Mouse (Mus musculus): ENCODE results near the gene Gm20662. TPM values are rescaled to one million over a fixed set of nuclear protein-coding genes. Genes with fewer than 3 reads are reported as not detected.

Gene Gm20662
- polyA plus RNA-seq, 1 experiment from 2014 or later, result 0.64 TPM

DNA sequence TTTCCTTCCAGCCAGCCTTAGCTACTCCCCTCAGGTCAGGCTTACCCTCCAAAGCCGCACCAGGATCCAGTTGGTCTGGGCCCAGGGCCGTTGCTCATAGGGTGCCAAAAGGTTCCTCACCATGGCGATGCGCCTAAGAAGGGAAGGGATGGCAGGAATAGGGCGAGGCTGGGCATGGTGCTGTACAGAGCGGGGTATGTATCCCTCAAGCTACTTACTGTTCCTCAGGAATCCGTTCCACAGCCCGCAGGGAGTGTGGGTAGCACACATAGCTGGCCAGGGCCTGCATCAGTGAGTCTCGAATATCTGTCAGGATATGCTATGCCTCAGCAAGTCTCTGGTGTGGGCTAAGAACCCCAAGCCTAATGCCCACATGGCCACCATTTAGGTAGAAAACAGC, 62.1 kb downstream of the Gm20662 start:
- Histone ChIP-seq H3K4me1 (ENCODE audit: insufficient read depth, low read length) (peaks cover under 1% of the 10 kb centered on the region), H3K9ac (replicated peaks; ENCODE audit: low read length) (no peak overlapping the region), H3K36me3 (ENCODE audit: insufficient read depth, low read length) (peaks cover 64% of the 10 kb centered on the region), H3K4me3 (ENCODE audit: low read length) (no peak overlapping the region), H3K9me3 (ENCODE audit: low read length) (no peaks in the 10 kb centered on the region), H3K27ac (ENCODE audit: low read length) (no peak overlapping the region), H3K27me3 (ENCODE audit: insufficient read depth, low read length) (no peaks in the 10 kb centered on the region), H3K4me2 (replicated peaks; ENCODE audit: low read depth, low read length) (no peak overlapping the region)
- WGBS, result 92% methylated on average over 9 of the region's 9 CpGs
- ATAC-seq (ENCODE audit: low FRiP score, low TSS enrichment), result no peak

DNA sequence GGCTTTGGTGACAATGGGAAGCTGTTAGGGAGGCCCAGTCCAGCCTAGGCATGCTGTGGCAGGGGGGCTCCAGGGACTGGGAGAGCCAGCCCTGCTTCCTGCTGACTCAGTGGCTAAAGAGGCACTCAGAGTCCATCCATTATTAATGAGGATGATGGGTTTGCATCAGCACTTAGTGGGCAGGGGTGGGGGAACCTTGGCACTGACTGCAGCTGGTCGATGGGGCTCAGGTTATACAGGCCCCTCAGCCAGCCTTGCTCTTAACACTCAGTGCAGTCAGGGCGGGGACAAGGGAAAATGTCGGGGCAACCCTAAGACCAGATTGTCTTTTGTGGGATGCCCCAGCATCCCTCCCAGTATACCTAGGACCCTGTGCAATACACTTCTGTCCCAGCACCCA, 66.0 kb downstream of the Gm20662 start:
- Histone ChIP-seq H3K9me3 (ENCODE audit: low read length) (no peaks in the 10 kb centered on the region), H3K4me1 (ENCODE audit: insufficient read depth, low read length) (no peaks in the 10 kb centered on the region), H3K9ac (replicated peaks; ENCODE audit: low read length) (no peak overlapping the region), H3K27ac (ENCODE audit: low read length) (no peak overlapping the region), H3K36me3 (ENCODE audit: insufficient read depth, low read length) (peaks cover 41% of the 10 kb centered on the region), H3K4me3 (ENCODE audit: low read length) (no peak overlapping the region), H3K27me3 (ENCODE audit: insufficient read depth, low read length) (no peaks in the 10 kb centered on the region), H3K4me2 (replicated peaks; ENCODE audit: low read depth, low read length) (no peak overlapping the region)
- 82% methylated on average over 3 of the region's 3 CpGs for WGBS
- no peak for ATAC-seq (ENCODE audit: low FRiP score, low TSS enrichment)

- H3K9ac ChIP-seq (replicated peaks; ENCODE audit: low read length), result no peak overlapping the region
- no peak for ATAC-seq (ENCODE audit: low FRiP score, low TSS enrichment)
- H3K4me2 ChIP-seq (replicated peaks; ENCODE audit: low read depth, low read length), result no peak overlapping the region
- H3K27ac ChIP-seq (ENCODE audit: low read length), result no peak overlapping the region
- no peaks in the 10 kb centered on the region for H3K4me1 ChIP-seq (ENCODE audit: insufficient read depth, low read length)
- H3K27me3 ChIP-seq (ENCODE audit: insufficient read depth, low read length), result no peaks in the 10 kb centered on the region
- no peak overlapping the region for H3K4me3 ChIP-seq (ENCODE audit: low read length)
- no peaks in the 10 kb centered on the region for H3K9me3 ChIP-seq (ENCODE audit: low read length)
- 89% methylated on average over 12 of the region's 12 CpGs for WGBS
- peaks cover 31% of the 10 kb centered on the region for H3K36me3 ChIP-seq (ENCODE audit: insufficient read depth, low read length)
Measured at GRCm38 (mm10) chr9:108063361-108063760, 67.2 kb downstream of the Gm20662 start.

GRCm38 (mm10) chr9:108065491-108066011, 69.4 kb downstream of the Gm20662 start:
- no peaks in the 10 kb centered on the region for H3K27me3 ChIP-seq (ENCODE audit: insufficient read depth, low read length)
- H3K27ac ChIP-seq (ENCODE audit: low read length), result no peak overlapping the region
- H3K36me3 ChIP-seq (ENCODE audit: insufficient read depth, low read length), result peaks cover 20% of the 10 kb centered on the region
- 41% methylated on average over 5 of the region's 5 CpGs for WGBS
- ATAC-seq (ENCODE audit: low FRiP score, low TSS enrichment), result peak; percentile 60
- H3K4me2 ChIP-seq (replicated peaks; ENCODE audit: low read depth, low read length), result no peak overlapping the region
- no peak overlapping the region for H3K4me3 ChIP-seq (ENCODE audit: low read length)
- no peaks in the 10 kb centered on the region for H3K4me1 ChIP-seq (ENCODE audit: insufficient read depth, low read length)
- no peaks in the 10 kb centered on the region for H3K9me3 ChIP-seq (ENCODE audit: low read length)
- no peak overlapping the region for H3K9ac ChIP-seq (replicated peaks; ENCODE audit: low read length)

- no peaks in the 10 kb centered on the region for H3K27me3 ChIP-seq (ENCODE audit: insufficient read depth, low read length)
- ATAC-seq (ENCODE audit: low FRiP score, low TSS enrichment), result no peak
- no peak overlapping the region for H3K4me2 ChIP-seq (replicated peaks; ENCODE audit: low read depth, low read length)
- 77% methylated on average over 7 of the region's 7 CpGs for WGBS
- no peak overlapping the region for H3K27ac ChIP-seq (ENCODE audit: low read length)
- no peaks in the 10 kb centered on the region for H3K4me1 ChIP-seq (ENCODE audit: insufficient read depth, low read length)
- no peak overlapping the region for H3K4me3 ChIP-seq (ENCODE audit: low read length)
- no peak overlapping the region for H3K9ac ChIP-seq (replicated peaks; ENCODE audit: low read length)
- H3K9me3 ChIP-seq (ENCODE audit: low read length), result no peaks in the 10 kb centered on the region
- H3K36me3 ChIP-seq (ENCODE audit: insufficient read depth, low read length), result peaks cover 29% of the 10 kb centered on the region
Measured at GRCm38 (mm10) chr9:108067199-108067598, 71.0 kb downstream of the Gm20662 start.

DNA sequence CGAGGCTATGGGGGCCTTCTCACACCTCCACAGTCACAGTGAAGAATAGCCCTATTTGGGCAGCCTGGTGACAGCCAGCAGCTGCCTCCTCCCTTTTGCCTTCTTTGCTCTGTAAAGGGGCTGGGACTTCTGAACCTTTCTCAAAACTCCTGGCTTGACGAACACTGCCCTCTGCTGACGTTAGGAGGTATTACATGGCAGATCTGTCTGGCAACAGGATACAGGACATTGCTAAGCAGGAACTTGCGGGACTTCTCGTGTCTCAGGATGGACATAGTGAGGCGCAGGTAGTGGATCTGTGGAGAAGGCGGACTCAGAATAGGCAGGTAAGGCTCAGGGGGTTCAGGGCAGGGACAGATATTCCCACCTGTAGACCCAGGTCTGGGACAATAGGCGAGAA, 71.8 kb downstream of the Gm20662 start:
- peak; percentile 36 for ATAC-seq (ENCODE audit: low FRiP score, low TSS enrichment)
- H3K27me3 ChIP-seq (ENCODE audit: insufficient read depth, low read length), result no peaks in the 10 kb centered on the region
- peaks cover 25% of the 10 kb centered on the region for H3K36me3 ChIP-seq (ENCODE audit: insufficient read depth, low read length)
- 16% methylated on average over 8 of the region's 8 CpGs for WGBS
- no peaks in the 10 kb centered on the region for H3K9me3 ChIP-seq (ENCODE audit: low read length)
- H3K9ac ChIP-seq (replicated peaks; ENCODE audit: low read length), result no peak overlapping the region
- H3K4me2 ChIP-seq (replicated peaks; ENCODE audit: low read depth, low read length), result no peak overlapping the region
- H3K4me3 ChIP-seq (ENCODE audit: low read length), result no peak overlapping the region
- no peaks in the 10 kb centered on the region for H3K4me1 ChIP-seq (ENCODE audit: insufficient read depth, low read length)
- no peak overlapping the region for H3K27ac ChIP-seq (ENCODE audit: low read length)

- Histone ChIP-seq H3K4me2 (replicated peaks; ENCODE audit: low read depth, low read length) (no peak overlapping the region), H3K4me1 (ENCODE audit: insufficient read depth, low read length) (no peaks in the 10 kb centered on the region), H3K9me3 (ENCODE audit: low read length) (no peaks in the 10 kb centered on the region), H3K27me3 (ENCODE audit: insufficient read depth, low read length) (no peaks in the 10 kb centered on the region), H3K27ac (ENCODE audit: low read length) (no peak overlapping the region), H3K9ac (replicated peaks; ENCODE audit: low read length) (no peak overlapping the region), H3K36me3 (ENCODE audit: insufficient read depth, low read length) (peaks cover 17% of the 10 kb centered on the region), H3K4me3 (ENCODE audit: low read length) (no peak overlapping the region)
- no peak for ATAC-seq (ENCODE audit: low FRiP score, low TSS enrichment)
- 90% methylated on average over 9 of the region's 9 CpGs for WGBS
Measured at GRCm38 (mm10) chr9:108069007-108069406, 72.9 kb downstream of the Gm20662 start.

DNA sequence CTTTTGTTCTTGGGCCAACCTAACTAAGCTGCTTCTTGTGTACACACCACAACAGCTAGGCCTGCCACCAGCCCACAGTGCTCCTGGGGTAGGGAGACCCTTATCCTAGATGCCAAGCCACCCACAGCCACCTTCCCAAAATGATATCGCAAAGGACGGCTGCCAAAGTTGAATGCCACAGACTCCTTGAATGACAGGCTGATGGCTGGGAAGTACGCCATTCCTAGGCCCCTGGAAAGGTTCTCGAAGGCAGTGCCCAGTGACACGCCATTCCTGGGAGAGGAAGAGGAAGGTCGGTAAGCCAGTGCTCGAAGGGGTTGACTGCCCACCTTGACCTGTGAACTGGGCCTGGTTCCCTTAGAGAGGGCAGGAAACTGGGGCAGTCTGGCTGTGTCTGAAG, 73.4 kb downstream of the Gm20662 start:
- WGBS, result 87% methylated on average over 7 of the region's 7 CpGs
- Histone ChIP-seq H3K4me2 (replicated peaks; ENCODE audit: low read depth, low read length) (no peak overlapping the region), H3K36me3 (ENCODE audit: insufficient read depth, low read length) (peaks cover 14% of the 10 kb centered on the region), H3K27ac (ENCODE audit: low read length) (no peak overlapping the region), H3K27me3 (ENCODE audit: insufficient read depth, low read length) (no peaks in the 10 kb centered on the region), H3K9ac (replicated peaks; ENCODE audit: low read length) (no peak overlapping the region), H3K9me3 (ENCODE audit: low read length) (no peaks in the 10 kb centered on the region), H3K4me1 (ENCODE audit: insufficient read depth, low read length) (no peaks in the 10 kb centered on the region), H3K4me3 (ENCODE audit: low read length) (no peak overlapping the region)
- no peak for ATAC-seq (ENCODE audit: low FRiP score, low TSS enrichment)

- 91% methylated on average over 4 of the region's 4 CpGs for WGBS
- Histone ChIP-seq H3K27me3 (ENCODE audit: insufficient read depth, low read length) (no peaks in the 10 kb centered on the region), H3K36me3 (ENCODE audit: insufficient read depth, low read length) (peaks cover 14% of the 10 kb centered on the region), H3K9ac (replicated peaks; ENCODE audit: low read length) (no peak overlapping the region), H3K4me3 (ENCODE audit: low read length) (no peak overlapping the region), H3K4me1 (ENCODE audit: insufficient read depth, low read length) (no peaks in the 10 kb centered on the region), H3K9me3 (ENCODE audit: low read length) (no peaks in the 10 kb centered on the region), H3K27ac (ENCODE audit: low read length) (no peak overlapping the region), H3K4me2 (replicated peaks; ENCODE audit: low read depth, low read length) (no peak overlapping the region)
- no peak for ATAC-seq (ENCODE audit: low FRiP score, low TSS enrichment)
Measured at GRCm38 (mm10) chr9:108071801-108072200, 75.7 kb downstream of the Gm20662 start.

GRCm38 (mm10) chr9:108072481-108072924, 76.4 kb downstream of the Gm20662 start:
- WGBS, result 74% methylated on average over 9 of the region's 9 CpGs

More at GRCm38 (mm10) chr9:108072481-108072924, 76.4 kb downstream of the Gm20662 start:
- Histone ChIP-seq H3K4me1 (ENCODE audit: insufficient read depth, low read length) (no peaks in the 10 kb centered on the region), H3K9me3 (ENCODE audit: low read length) (no peaks in the 10 kb centered on the region), H3K4me2 (replicated peaks; ENCODE audit: low read depth, low read length) (no peak overlapping the region), H3K27ac (ENCODE audit: low read length) (no peak overlapping the region), H3K36me3 (ENCODE audit: insufficient read depth, low read length) (peaks cover 14% of the 10 kb centered on the region), H3K4me3 (ENCODE audit: low read length) (no peak overlapping the region), H3K9ac (replicated peaks; ENCODE audit: low read length) (no peak overlapping the region), H3K27me3 (ENCODE audit: insufficient read depth, low read length) (no peaks in the 10 kb centered on the region)
- ATAC-seq (ENCODE audit: low FRiP score, low TSS enrichment), result no peak
